Mouse (Mus musculus): Measurements from ENCODE around the gene Myd88. TPM values are rescaled to one million over a fixed set of nuclear protein-coding genes. Genes with fewer than 3 reads are reported as not detected.
A peak's percentile ranks its signal among the peaks of the same experiment; 100 is the strongest.

Myd88 gene
- polyA plus RNA-seq, 1 experiment from 2014 or later, result 5.6 TPM

GRCm38 (mm10) chr9:119368367-119368766 lies 27.2 kb upstream of the Myd88 start:
- H3K4me1 ChIP-seq (ENCODE audit: control insufficient read depth, insufficient read depth, low read length), result no peaks in the 10 kb centered on the region
- ATAC-seq (ENCODE audit: low FRiP score, low TSS enrichment) (no peak), DNase-seq (no peak)
- H3K4me2 ChIP-seq (ENCODE audit: low read length), result no peak overlapping the region
- H3K36me3 ChIP-seq (ENCODE audit: control insufficient read depth, insufficient read depth, low read length), result no peaks in the 10 kb centered on the region
- H3K27me3 ChIP-seq (ENCODE audit: control insufficient read depth, insufficient read depth, low read length), result no peaks in the 10 kb centered on the region
- 95% methylated on average over 3 of the region's 3 CpGs for WGBS
- H3K27ac ChIP-seq (replicated peaks; ENCODE audit: low read depth, low read length), result no peak overlapping the region
- H3K4me3 ChIP-seq (replicated peaks; ENCODE audit: low read depth, low read length), result no peak overlapping the region
- H3K9ac ChIP-seq (replicated peaks; ENCODE audit: low read length), result no peak overlapping the region
- H3K9me3 ChIP-seq (ENCODE audit: control insufficient read depth, low read length), result no peaks in the 10 kb centered on the region

GRCm38 (mm10) chr9:119365284-119365683 lies 24.1 kb upstream of the Myd88 start, which contains the start of gene Slc22a14:
Gene Slc22a14 (minus strand): TSS chr9:119365553.
- H3K9ac ChIP-seq (replicated peaks; ENCODE audit: low read length), result no peak within 1 kb of the TSS
- H3K4me2 ChIP-seq (ENCODE audit: low read length), result no peak within 1 kb of the TSS
- H3K9me3 ChIP-seq (ENCODE audit: control insufficient read depth, low read length), result no peaks in the 10 kb centered on the region
- no peak within 1 kb of the TSS for H3K27ac ChIP-seq (replicated peaks; ENCODE audit: low read depth, low read length)
- H3K4me3 ChIP-seq (replicated peaks; ENCODE audit: low read depth, low read length), result no peak within 1 kb of the TSS
- WGBS, result 78% methylated on average over 7 of the region's 7 CpGs
- no peaks in the 10 kb centered on the region for H3K4me1 ChIP-seq (ENCODE audit: control insufficient read depth, insufficient read depth, low read length)
- ATAC-seq (ENCODE audit: low FRiP score, low TSS enrichment) (no peak), DNase-seq (no peak)
- no peaks in the 10 kb centered on the region for H3K27me3 ChIP-seq (ENCODE audit: control insufficient read depth, insufficient read depth, low read length)
- H3K36me3 ChIP-seq (ENCODE audit: control insufficient read depth, insufficient read depth, low read length), result no peaks in the 10 kb centered on the region

DNA sequence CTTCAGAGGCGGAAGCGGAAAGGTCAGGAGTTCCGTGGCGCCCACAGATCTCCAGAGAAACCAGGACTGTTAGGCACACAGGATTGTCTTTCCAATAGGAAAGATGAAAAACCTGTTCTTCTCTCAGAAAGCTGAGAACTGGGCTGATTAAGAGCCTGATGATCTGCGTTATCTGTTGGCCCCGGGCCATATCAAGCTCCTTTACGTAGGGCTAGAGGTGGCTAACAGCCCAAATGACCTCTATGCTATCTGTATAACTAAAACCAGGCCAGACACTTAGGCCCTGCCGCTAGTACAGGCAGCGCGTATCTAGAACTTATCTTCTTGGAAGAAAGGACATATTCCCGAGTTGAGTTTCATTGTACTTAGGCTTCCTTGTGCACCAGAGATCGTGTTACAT lies 22.0 kb upstream of the Myd88 start:
- no peak overlapping the region for H3K4me3 ChIP-seq (replicated peaks; ENCODE audit: low read depth, low read length)
- no peak for DNase-seq
- no peak overlapping the region for H3K27ac ChIP-seq (replicated peaks; ENCODE audit: low read depth, low read length)
- no peaks in the 10 kb centered on the region for H3K9me3 ChIP-seq (ENCODE audit: control insufficient read depth, low read length)
- H3K36me3 ChIP-seq (ENCODE audit: control insufficient read depth, insufficient read depth, low read length), result no peaks in the 10 kb centered on the region
- no peaks in the 10 kb centered on the region for H3K27me3 ChIP-seq (ENCODE audit: control insufficient read depth, insufficient read depth, low read length)
- ATAC-seq (ENCODE audit: low FRiP score, low TSS enrichment), result no peak
- H3K4me2 ChIP-seq (ENCODE audit: low read length), result no peak overlapping the region
- 94% methylated on average over 12 of the region's 12 CpGs for WGBS
- no peaks in the 10 kb centered on the region for H3K4me1 ChIP-seq (ENCODE audit: control insufficient read depth, insufficient read depth, low read length)
- H3K9ac ChIP-seq (replicated peaks; ENCODE audit: low read length), result no peak overlapping the region

DNA sequence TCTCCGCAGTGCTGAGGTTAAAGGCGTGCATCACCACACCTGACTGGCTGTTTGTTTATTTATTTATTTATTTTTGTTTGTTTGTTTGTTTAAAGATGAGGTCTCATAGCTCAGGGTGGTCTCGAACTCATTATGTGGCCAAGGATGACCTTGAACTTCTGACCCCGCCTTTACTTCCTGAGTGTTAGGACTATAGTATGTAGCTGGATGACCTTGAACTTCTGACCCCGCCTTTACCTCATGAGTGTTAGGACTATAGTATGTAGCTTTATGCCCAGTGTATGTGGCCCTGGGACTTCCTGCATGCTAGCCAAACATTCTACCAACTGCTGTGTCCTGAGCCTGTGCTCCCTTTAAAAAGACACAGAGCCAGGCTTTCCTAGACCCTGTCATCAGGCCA lies 20.2 kb upstream of the Myd88 start:
- H3K4me3 ChIP-seq (replicated peaks; ENCODE audit: low read depth, low read length), result no peak overlapping the region
- H3K4me2 ChIP-seq (ENCODE audit: low read length), result no peak overlapping the region
- H3K9me3 ChIP-seq (ENCODE audit: control insufficient read depth, low read length), result no peaks in the 10 kb centered on the region
- no peak overlapping the region for H3K27ac ChIP-seq (replicated peaks; ENCODE audit: low read depth, low read length)
- DNase-seq (no peak), ATAC-seq (ENCODE audit: low FRiP score, low TSS enrichment) (no peak)
- no peaks in the 10 kb centered on the region for H3K36me3 ChIP-seq (ENCODE audit: control insufficient read depth, insufficient read depth, low read length)
- H3K27me3 ChIP-seq (ENCODE audit: control insufficient read depth, insufficient read depth, low read length), result no peaks in the 10 kb centered on the region
- H3K9ac ChIP-seq (replicated peaks; ENCODE audit: low read length), result no peak overlapping the region
- no peaks in the 10 kb centered on the region for H3K4me1 ChIP-seq (ENCODE audit: control insufficient read depth, insufficient read depth, low read length)
- 96% methylated on average over 5 of the region's 5 CpGs for WGBS

- 36% methylated on average over 9 of the region's 9 CpGs for WGBS
- Histone ChIP-seq H3K27ac (replicated peaks; ENCODE audit: low read depth, low read length) (no peak overlapping the region), H3K4me1 (ENCODE audit: control insufficient read depth, insufficient read depth, low read length) (no peaks in the 10 kb centered on the region), H3K9ac (replicated peaks; ENCODE audit: low read length) (peak overlapping the region; percentile 59; the same call in 1 of the 2 replicates), H3K4me2 (ENCODE audit: low read length) (peak overlapping the region; percentile 88), H3K4me3 (replicated peaks; ENCODE audit: low read depth, low read length) (peak overlapping the region; percentile 56), H3K27me3 (ENCODE audit: control insufficient read depth, insufficient read depth, low read length) (no peaks in the 10 kb centered on the region), H3K36me3 (ENCODE audit: control insufficient read depth, insufficient read depth, low read length) (no peaks in the 10 kb centered on the region), H3K9me3 (ENCODE audit: control insufficient read depth, low read length) (no peaks in the 10 kb centered on the region)
- ATAC-seq (ENCODE audit: low FRiP score, low TSS enrichment), result no peak; the same call in 1 of the 2 replicates
- DNase-seq, result peak; percentile 11
Observed at GRCm38 (mm10) chr9:119358058-119358429, 16.8 kb upstream of the Myd88 start.

- Histone ChIP-seq H3K9me3 (ENCODE audit: control insufficient read depth, low read length) (no peaks in the 10 kb centered on the region), H3K4me2 (ENCODE audit: low read length) (peak within 1 kb of the TSS; percentile 88), H3K4me3 (replicated peaks; ENCODE audit: low read depth, low read length) (peak within 1 kb of the TSS; percentile 56), H3K36me3 (ENCODE audit: control insufficient read depth, insufficient read depth, low read length) (no peaks in the 10 kb centered on the region), H3K4me1 (ENCODE audit: control insufficient read depth, insufficient read depth, low read length) (no peaks in the 10 kb centered on the region), H3K27ac (replicated peaks; ENCODE audit: low read depth, low read length) (no peak within 1 kb of the TSS), H3K9ac (replicated peaks; ENCODE audit: low read length) (peak within 1 kb of the TSS; percentile 59), H3K27me3 (ENCODE audit: control insufficient read depth, insufficient read depth, low read length) (no peaks in the 10 kb centered on the region)
- DNase-seq (peak; percentile 92), ATAC-seq (ENCODE audit: low FRiP score, low TSS enrichment) (peak; percentile 78)
- WGBS, result 4% methylated on average over 65 of the region's 65 CpGs
Observed at GRCm38 (mm10) chr9:119357331-119358057, 16.3 kb upstream of the Myd88 start, which contains the start of gene Xylb. Gene Xylb (plus strand): TSS chr9:119357381.

- ATAC-seq (ENCODE audit: low FRiP score, low TSS enrichment), result no peak
- Histone ChIP-seq H3K27ac (replicated peaks; ENCODE audit: low read depth, low read length) (no peak overlapping the region), H3K4me3 (replicated peaks; ENCODE audit: low read depth, low read length) (no peak overlapping the region), H3K4me1 (ENCODE audit: control insufficient read depth, insufficient read depth, low read length) (no peaks in the 10 kb centered on the region), H3K4me2 (ENCODE audit: low read length) (no peak overlapping the region), H3K9ac (replicated peaks; ENCODE audit: low read length) (no peak overlapping the region), H3K27me3 (ENCODE audit: control insufficient read depth, insufficient read depth, low read length) (no peaks in the 10 kb centered on the region), H3K9me3 (ENCODE audit: control insufficient read depth, low read length) (no peaks in the 10 kb centered on the region), H3K36me3 (ENCODE audit: control insufficient read depth, insufficient read depth, low read length) (peaks cover 8% of the 10 kb centered on the region)
- no peak for DNase-seq
- WGBS, result 87% methylated on average over 6 of the region's 6 CpGs
Observed at GRCm38 (mm10) chr9:119355943-119356342, 14.7 kb upstream of the Myd88 start.

DNA sequence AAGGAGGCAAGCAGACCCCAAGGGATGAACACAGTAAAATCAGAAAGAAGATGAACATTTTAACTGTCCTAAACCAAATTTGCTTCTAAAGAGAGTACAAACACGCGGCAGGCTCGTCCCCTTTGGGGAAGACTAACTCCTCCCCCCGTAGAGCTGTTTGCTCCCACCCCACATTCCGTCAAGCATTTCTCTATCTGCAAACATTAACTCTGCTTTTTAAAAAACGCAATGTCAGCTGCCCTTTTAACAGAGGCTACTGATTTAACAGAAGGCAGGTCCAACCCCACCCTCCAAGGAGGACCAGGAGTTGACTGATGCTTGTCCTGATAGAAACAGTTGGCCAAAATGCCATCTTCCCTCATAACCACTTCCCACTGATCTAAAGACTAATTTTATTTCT lies 12.7 kb upstream of the Myd88 start:
- Histone ChIP-seq H3K9me3 (ENCODE audit: control insufficient read depth, low read length) (no peaks in the 10 kb centered on the region), H3K36me3 (ENCODE audit: control insufficient read depth, insufficient read depth, low read length) (peaks cover 19% of the 10 kb centered on the region), H3K9ac (replicated peaks; ENCODE audit: low read length) (no peak overlapping the region), H3K4me1 (ENCODE audit: control insufficient read depth, insufficient read depth, low read length) (no peaks in the 10 kb centered on the region), H3K27ac (replicated peaks; ENCODE audit: low read depth, low read length) (no peak overlapping the region), H3K27me3 (ENCODE audit: control insufficient read depth, insufficient read depth, low read length) (no peaks in the 10 kb centered on the region), H3K4me2 (ENCODE audit: low read length) (no peak overlapping the region), H3K4me3 (replicated peaks; ENCODE audit: low read depth, low read length) (no peak overlapping the region)
- WGBS, result 84% methylated on average over 6 of the region's 6 CpGs
- DNase-seq (no peak), ATAC-seq (ENCODE audit: low FRiP score, low TSS enrichment) (no peak)

- 19% methylated on average over 4 of the region's 4 CpGs for WGBS
Observed at GRCm38 (mm10) chr9:119352060-119352459, 10.8 kb upstream of the Myd88 start.

More at GRCm38 (mm10) chr9:119352060-119352459, 10.8 kb upstream of the Myd88 start:
- H3K4me3 ChIP-seq (replicated peaks; ENCODE audit: low read depth, low read length), result no peak overlapping the region
- DNase-seq (peak; percentile 74), ATAC-seq (ENCODE audit: low FRiP score, low TSS enrichment) (peak; percentile 79; the same call in 1 of the 2 replicates)
- no peak overlapping the region for H3K27ac ChIP-seq (replicated peaks; ENCODE audit: low read depth, low read length)
- no peaks in the 10 kb centered on the region for H3K27me3 ChIP-seq (ENCODE audit: control insufficient read depth, insufficient read depth, low read length)
- H3K9ac ChIP-seq (replicated peaks; ENCODE audit: low read length), result no peak overlapping the region
- H3K4me1 ChIP-seq (ENCODE audit: control insufficient read depth, insufficient read depth, low read length), result no peaks in the 10 kb centered on the region
- H3K4me2 ChIP-seq (ENCODE audit: low read length), result no peak overlapping the region
- H3K9me3 ChIP-seq (ENCODE audit: control insufficient read depth, low read length), result no peaks in the 10 kb centered on the region
- H3K36me3 ChIP-seq (ENCODE audit: control insufficient read depth, insufficient read depth, low read length), result peaks cover 36% of the 10 kb centered on the region
